Mouse (Mus musculus) embryonic facial prominence, embryonic 13.5 days (tissue): Measurements from ENCODE around the gene Aldh3b3. TPM values are rescaled to one million over a fixed set of nuclear protein-coding genes. Genes with fewer than 3 reads are reported as not detected.

Experiments
- ATAC-seq: fragments of 200-750 bp; cut with Nextera tagmentation; 2 replicates; pipeline ENCODE4 v1.8.0; 2017; ENCODE audit warnings: low read depth; ENCODE audit not compliant: insufficient number of reproducible peaks, insufficient read depth, low FRiP score, low TSS enrichment
- H3K27ac ChIP-seq: fragments of 300-500 bp; sonication (generic); 2 replicates; pipeline ENCODE4 v1.5.1; 2015; ENCODE audit warnings: moderate library complexity, mild to moderate bottlenecking, inconsistent platforms
- H3K27me3 ChIP-seq: fragments of 300-500 bp; sonication (generic); 2 replicates; pipeline ENCODE4 v1.6.1; 2015; ENCODE audit warnings: mild to moderate bottlenecking, inconsistent platforms
- H3K36me3 ChIP-seq: fragments of 300-500 bp; sonication (generic); 2 replicates; pipeline ENCODE4 v1.6.1; 2015; ENCODE audit warnings: mild to moderate bottlenecking, inconsistent platforms
- H3K4me1 ChIP-seq: fragments of 300-500 bp; sonication (generic); 2 replicates; pipeline ENCODE4 v1.6.1; 2015; ENCODE audit warnings: inconsistent platforms
- H3K4me2 ChIP-seq: fragments of 300-500 bp; sonication (generic); 2 replicates; pipeline ENCODE4 v1.6.1; 2015; ENCODE audit warnings: moderate library complexity, mild to moderate bottlenecking, inconsistent platforms
- H3K4me3 ChIP-seq: fragments of 300-500 bp; sonication (generic); 2 replicates; pipeline ENCODE4 v1.5.1; 2015; ENCODE audit warnings: mild to moderate bottlenecking, inconsistent platforms
- H3K9ac ChIP-seq: fragments of 300-500 bp; sonication (generic); 2 replicates; pipeline ENCODE4 v1.6.1; 2015; ENCODE audit warnings: mild to moderate bottlenecking, inconsistent platforms
- H3K9me3 ChIP-seq: fragments of 300-500 bp; sonication (generic); 2 replicates; pipeline ENCODE4 v1.6.1; 2016; ENCODE audit warnings: inconsistent platforms
- WGBS: fragments of 180-500 bp; shearing (Covaris S2); methylation state at CpG from one replicate; pipeline ENCODE4 v1.1.7; 2015; ENCODE audit warnings: mixed read lengths; 5-methylcytosine and 5-hydroxymethylcytosine counted together
- polyA plus RNA-seq: library from polyadenylated mRNA; unstranded; fragments of >200 nt; fragmentation: Nextera tagmentation; extraction: Ambion mirVana; gene quantifications from 2 replicates; pipeline ENCODE4 v1.2.1, GENCODE M21; 2015

The Aldh3b3 gene
- polyA plus RNA-seq, result 0.24 TPM in 1 of 2 replicates, not detected in the other

DNA sequence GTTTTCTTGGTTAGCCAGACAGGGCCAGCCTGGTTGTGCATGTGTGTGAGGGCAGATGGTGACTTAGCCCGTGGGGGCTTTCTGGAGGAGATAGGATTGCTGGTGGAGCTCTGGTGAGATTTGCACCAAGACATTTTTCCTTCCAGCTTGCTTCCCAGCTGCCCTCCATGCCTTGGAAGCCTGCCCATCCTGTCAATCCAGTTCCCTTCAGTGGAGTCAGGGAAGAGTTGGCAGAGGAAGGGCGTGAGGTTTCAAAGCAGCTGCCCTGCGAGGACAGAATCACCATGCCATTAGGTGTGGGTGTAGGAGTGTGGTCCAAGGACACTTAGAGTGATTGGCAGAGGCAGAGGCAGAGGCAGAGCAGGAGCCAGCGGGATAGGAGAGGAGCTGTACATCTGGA lies at the start of gene Aldh3b3:
Gene Aldh3b3 (plus strand): TSS at position 176 of the 400 bp plus-strand sequence.
- Histone ChIP-seq H3K4me1 (no peaks in the 10 kb centered on the region), H3K36me3 (no peaks in the 10 kb centered on the region), H3K4me2 (no peak within 1 kb of the TSS), H3K4me3 (no peak within 1 kb of the TSS), H3K27me3 (no peaks in the 10 kb centered on the region), H3K27ac (no peak within 1 kb of the TSS), H3K9ac (no peak within 1 kb of the TSS), H3K9me3 (no peaks in the 10 kb centered on the region)
- ATAC-seq, result no peak
- WGBS, result 70% methylated on average over 4 of the region's 4 CpGs

DNA sequence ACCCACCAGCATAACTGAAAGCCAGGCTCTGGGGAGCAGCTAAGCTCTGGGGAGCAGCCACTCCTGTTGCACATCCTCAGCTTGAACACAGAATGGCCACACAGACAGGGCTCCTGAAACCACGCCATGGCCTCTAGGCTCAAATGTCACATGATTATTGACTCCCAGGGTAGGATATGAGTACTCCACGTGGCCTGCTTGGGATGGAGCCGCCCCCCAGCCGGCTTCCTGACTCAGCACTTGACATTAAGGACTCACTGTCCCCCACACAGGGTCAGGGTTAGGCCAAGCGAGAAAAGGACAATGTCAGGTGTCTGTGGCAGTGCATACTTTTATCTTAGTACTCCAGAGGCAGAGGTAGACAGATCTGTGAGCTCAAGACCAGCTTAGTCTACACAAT lies 48.2 kb upstream of the Aldh3b3 start:
- Histone ChIP-seq H3K9ac (no peak overlapping the region), H3K4me1 (peaks cover 41% of the 10 kb centered on the region), H3K4me3 (no peak overlapping the region), H3K36me3 (peaks cover 31% of the 10 kb centered on the region), H3K27me3 (no peaks in the 10 kb centered on the region), H3K4me2 (no peak overlapping the region), H3K27ac (no peak overlapping the region), H3K9me3 (no peaks in the 10 kb centered on the region)
- no peak for ATAC-seq
- 71% methylated on average over 5 of the region's 5 CpGs for WGBS

DNA sequence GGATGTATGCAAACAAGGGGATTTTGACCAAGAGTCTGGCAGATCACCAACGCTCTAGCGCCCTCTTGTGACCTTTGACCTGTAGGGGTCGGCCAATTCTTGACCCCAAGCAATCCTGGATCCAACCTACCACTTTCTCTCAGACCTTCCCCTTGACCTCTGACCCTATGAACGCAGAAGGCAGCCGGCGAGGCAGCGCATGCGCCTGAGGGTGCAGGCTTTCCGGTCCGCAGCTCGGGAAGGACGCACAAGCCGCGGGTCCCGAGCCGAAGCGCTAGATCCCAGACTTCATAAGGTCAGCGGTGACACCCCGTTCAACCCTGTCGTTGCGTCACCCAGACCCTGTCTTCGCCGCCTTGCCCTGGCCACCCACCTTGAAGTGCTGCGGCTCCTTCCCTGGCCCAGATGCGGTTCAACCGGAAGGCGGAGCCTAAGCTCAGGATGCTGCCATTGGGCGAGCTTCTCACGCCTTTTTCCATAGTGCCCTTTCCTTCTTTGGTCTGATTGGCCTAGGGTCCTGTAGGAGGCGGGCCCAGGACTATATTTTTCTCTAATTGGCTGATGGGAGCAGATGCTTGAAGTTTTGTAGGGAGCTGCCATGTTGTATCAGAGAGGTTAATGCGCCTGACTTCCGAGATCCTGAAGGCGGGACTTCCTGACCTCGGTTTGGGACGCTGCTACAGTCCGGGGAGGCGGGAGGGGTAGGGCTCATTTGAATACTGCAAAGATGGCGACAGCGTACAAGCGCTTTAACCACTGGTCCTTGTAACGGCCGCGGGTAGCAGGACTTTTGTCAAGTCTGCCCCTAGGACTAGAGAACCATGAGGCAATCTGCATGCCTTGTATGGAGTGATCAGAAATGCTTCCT lies 45.9 kb upstream of the Aldh3b3 start, which contains the start of gene Ndufs8:
Gene Ndufs8 (minus strand): TSS at position 438 of the 868 bp plus-strand sequence.
- H3K36me3 ChIP-seq, result peaks cover 31% of the 10 kb centered on the region
- H3K4me1 ChIP-seq, result peaks cover 22% of the 10 kb centered on the region
- H3K4me2 ChIP-seq, result peak within 1 kb of the TSS; percentile 83
- peak; percentile 96 for ATAC-seq
- peak within 1 kb of the TSS; percentile 68 for H3K27ac ChIP-seq
- no peaks in the 10 kb centered on the region for H3K27me3 ChIP-seq
- H3K9ac ChIP-seq, result peak within 1 kb of the TSS; percentile 77
- WGBS, result under 1% methylated on average over 43 of the region's 43 CpGs
- H3K9me3 ChIP-seq, result no peaks in the 10 kb centered on the region
- H3K4me3 ChIP-seq, result peak within 1 kb of the TSS; percentile 72

DNA sequence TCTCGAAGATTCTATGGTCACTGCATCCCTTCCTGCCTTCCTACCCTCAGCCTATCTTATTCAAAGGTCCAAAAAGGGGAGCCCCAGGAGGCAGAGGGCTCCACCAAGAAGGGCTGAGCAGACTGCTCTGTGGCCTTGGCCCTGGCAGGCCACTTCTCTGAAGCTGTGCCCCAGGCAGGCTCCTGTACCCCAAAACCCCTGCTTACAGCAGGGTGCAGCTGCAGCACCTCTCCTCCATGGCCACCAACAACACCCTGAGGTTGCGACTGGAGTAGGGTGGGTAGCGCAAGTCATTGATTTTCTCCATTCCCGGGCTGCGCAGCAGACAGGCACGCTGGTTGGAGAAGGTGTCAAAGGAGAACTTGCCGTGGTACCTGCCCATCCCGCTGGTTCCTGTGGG lies 44.8 kb upstream of the Aldh3b3 start:
- Histone ChIP-seq H3K27ac (0 out of 2 replicates have a peak overlapping the region, but pooled peaks have one; percentile 62), H3K4me2 (peak overlapping the region; percentile 83), H3K4me1 (peaks cover 19% of the 10 kb centered on the region), H3K36me3 (peaks cover 24% of the 10 kb centered on the region), H3K9ac (peak overlapping the region; percentile 77), H3K9me3 (no peaks in the 10 kb centered on the region), H3K27me3 (no peaks in the 10 kb centered on the region), H3K4me3 (peak overlapping the region; percentile 72)
- no peak for ATAC-seq
- 85% methylated on average over 8 of the region's 8 CpGs for WGBS

DNA sequence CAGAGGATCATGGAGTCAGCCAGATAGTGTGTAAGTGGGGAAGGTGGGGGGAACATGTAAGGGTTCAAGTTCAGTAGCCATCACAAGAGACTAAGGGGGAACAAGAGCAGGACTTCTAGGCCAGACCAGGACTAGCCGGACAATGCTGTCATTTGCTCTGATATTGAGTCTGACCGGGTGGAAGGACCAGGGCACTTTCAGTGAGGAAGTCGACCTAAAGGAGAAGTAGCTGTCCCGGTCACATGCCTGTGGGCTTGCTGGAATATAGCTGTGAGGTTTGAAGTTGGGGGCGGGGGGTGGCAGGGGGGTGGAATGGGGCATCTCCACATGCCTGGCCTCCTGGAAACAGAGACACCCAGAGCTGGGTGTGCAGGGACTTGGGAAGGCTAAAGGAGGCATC lies 43.9 kb upstream of the Aldh3b3 start:
- Histone ChIP-seq H3K9ac (no peak overlapping the region; the same call in 1 of the 2 replicates), H3K27ac (no peak overlapping the region), H3K4me3 (no peak overlapping the region), H3K4me1 (peaks cover 22% of the 10 kb centered on the region), H3K9me3 (no peaks in the 10 kb centered on the region), H3K27me3 (no peaks in the 10 kb centered on the region), H3K36me3 (peaks cover 16% of the 10 kb centered on the region), H3K4me2 (no peak overlapping the region)
- 88% methylated on average over 5 of the region's 5 CpGs for WGBS
- ATAC-seq, result no peak

DNA sequence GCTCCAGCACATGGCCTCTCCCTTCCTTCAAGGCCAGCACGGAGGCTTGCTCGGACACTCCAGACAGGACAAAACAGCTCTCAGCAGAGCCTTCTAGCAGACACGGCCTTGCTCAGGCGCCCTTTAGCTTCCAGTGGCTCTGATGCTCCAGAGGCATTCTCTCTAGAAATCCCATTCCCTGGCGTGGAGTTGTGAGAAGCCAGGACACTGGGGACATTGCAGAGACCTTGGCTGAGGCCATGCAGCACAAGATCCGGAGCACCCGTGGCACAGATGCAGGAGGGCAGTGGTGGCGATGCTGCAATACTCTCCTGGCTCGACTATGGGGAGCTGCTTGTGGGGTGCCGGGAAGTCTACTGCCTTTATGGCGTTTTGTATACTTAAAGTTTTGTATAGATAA lies 41.7 kb upstream of the Aldh3b3 start:
- no peak overlapping the region for H3K4me3 ChIP-seq
- peaks cover 17% of the 10 kb centered on the region for H3K4me1 ChIP-seq
- no peak overlapping the region for H3K27ac ChIP-seq
- no peaks in the 10 kb centered on the region for H3K9me3 ChIP-seq
- H3K4me2 ChIP-seq, result no peak overlapping the region
- no peak for ATAC-seq
- WGBS, result 75% methylated on average over 11 of the region's 11 CpGs
- H3K27me3 ChIP-seq, result no peaks in the 10 kb centered on the region
- H3K9ac ChIP-seq, result no peak overlapping the region
- no peaks in the 10 kb centered on the region for H3K36me3 ChIP-seq

DNA sequence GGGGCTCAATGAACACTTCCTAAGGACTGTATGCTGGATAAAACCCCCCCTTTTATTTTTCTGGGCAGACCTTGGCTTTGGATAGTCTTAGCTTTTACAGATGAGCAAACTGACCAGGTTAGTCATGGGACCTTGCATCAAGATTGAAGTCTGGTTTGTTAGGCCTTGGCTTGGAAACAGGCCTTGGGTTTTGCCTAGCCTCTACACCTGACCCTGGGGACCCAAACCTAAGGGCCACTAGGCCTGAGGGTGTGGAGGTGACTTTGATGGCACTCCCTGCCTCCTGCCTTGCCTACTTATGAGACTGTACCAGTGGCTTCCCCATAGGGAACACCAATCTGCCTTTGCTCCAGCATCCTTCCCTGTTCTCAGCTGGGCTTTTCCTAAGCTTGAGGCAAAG lies 38.5 kb upstream of the Aldh3b3 start:
- Histone ChIP-seq H3K4me1 (0 out of 2 replicates have a peak, but pooled peaks cover 3% of the 10 kb centered on the region), H3K9ac (no peak overlapping the region), H3K27me3 (no peaks in the 10 kb centered on the region), H3K36me3 (no peaks in the 10 kb centered on the region), H3K4me3 (no peak overlapping the region), H3K4me2 (no peak overlapping the region), H3K27ac (no peak overlapping the region), H3K9me3 (no peaks in the 10 kb centered on the region)
- no peak for ATAC-seq

DNA sequence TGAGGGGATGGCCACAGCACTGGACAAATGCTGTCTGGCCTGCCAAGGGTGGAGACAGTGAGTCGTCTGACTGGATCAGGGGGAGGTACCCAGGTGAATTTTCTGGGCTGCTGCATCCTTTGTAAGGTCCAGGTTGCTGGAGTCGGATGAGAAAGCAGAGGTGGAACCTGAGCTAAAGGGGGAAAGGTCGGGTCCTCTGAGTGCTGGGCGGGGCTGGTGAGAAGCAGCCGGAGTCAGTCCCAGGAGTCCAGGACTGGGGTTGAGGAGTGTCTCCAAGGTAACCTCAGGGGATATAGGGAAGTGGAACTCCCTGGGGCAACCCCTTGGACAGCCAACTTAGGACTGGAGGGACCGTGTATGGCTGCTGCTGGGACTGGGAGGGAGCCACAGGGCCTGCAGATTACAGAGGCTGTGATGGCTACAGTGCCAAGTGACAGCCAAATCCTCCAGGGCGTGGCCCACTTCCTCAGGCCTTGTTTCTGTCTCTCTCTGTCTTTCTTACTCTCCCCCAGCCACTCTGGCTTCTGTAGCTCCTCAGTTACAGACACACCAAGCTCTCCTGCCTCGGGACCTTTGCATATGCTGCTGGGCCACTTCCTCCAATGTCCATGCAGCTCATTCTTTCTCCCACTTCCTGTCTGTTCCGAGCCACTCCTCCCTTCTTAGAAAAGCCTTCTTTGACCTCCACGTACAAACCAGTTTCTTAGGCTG lies 35.6 kb upstream of the Aldh3b3 start:
- WGBS, result 45% methylated on average over 10 of the region's 10 CpGs
- H3K27me3 ChIP-seq, result no peaks in the 10 kb centered on the region
- no peak overlapping the region for H3K4me3 ChIP-seq
- H3K27ac ChIP-seq, result peak overlapping the region; percentile 23; the same call in 1 of the 2 replicates
- H3K9me3 ChIP-seq, result no peaks in the 10 kb centered on the region
- H3K9ac ChIP-seq, result no peak overlapping the region
- no peaks in the 10 kb centered on the region for H3K36me3 ChIP-seq
- peaks cover 19% of the 10 kb centered on the region for H3K4me1 ChIP-seq
- no peak overlapping the region for H3K4me2 ChIP-seq
- no peak for ATAC-seq

DNA sequence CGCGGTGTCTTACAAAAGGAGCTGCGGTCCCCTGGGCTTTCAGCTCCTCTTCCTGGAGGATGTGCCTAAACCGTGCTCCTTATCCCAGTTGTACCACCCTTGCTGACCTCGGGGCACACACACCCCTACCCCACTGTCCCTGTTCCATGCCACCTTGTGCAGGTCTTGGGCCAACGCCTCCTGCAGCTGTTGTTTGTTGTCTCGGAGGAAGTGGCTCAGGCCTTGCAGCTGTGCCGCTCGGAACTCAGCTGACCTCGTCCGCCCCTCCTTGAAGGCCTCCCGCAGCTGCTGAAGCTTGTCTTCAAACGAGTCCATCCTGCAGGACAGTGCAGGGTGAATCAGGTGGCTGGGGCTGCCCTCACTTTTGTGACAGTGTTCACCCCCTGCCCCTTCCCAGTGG lies 34.9 kb upstream of the Aldh3b3 start:
- no peak overlapping the region for H3K4me3 ChIP-seq
- no peak overlapping the region for H3K4me2 ChIP-seq
- no peaks in the 10 kb centered on the region for H3K36me3 ChIP-seq
- H3K27ac ChIP-seq, result no peak overlapping the region; the same call in 1 of the 2 replicates
- H3K27me3 ChIP-seq, result no peaks in the 10 kb centered on the region
- H3K4me1 ChIP-seq, result peaks cover 19% of the 10 kb centered on the region
- H3K9ac ChIP-seq, result no peak overlapping the region
- WGBS, result 53% methylated on average over 13 of the region's 13 CpGs
- no peaks in the 10 kb centered on the region for H3K9me3 ChIP-seq
- ATAC-seq, result no peak

DNA sequence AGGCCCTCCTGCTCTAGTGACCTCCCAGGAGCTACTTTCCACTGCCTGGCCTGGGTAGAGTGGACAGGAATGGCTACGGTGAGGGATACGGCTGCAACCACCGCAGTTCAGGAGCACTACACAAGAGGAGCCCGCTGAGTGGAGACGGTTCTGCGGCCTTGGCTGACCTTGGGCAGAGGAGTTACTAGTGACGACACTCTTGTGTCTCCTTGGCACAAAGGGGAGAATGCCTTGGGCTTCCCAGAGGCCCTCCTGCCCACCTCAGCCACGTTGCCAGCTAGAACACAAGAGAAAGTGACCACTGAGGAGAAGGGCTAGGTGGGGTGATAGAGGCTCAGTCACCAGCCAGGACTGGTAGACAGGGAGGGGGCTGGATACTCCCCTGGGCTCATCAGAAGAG lies 34.3 kb upstream of the Aldh3b3 start:
- Histone ChIP-seq H3K36me3 (no peaks in the 10 kb centered on the region), H3K9ac (no peak overlapping the region), H3K27ac (no peak overlapping the region), H3K4me3 (no peak overlapping the region), H3K27me3 (no peaks in the 10 kb centered on the region), H3K9me3 (no peaks in the 10 kb centered on the region), H3K4me1 (peaks cover 25% of the 10 kb centered on the region), H3K4me2 (no peak overlapping the region)
- WGBS, result 84% methylated on average over 8 of the region's 8 CpGs
- no peak for ATAC-seq

DNA sequence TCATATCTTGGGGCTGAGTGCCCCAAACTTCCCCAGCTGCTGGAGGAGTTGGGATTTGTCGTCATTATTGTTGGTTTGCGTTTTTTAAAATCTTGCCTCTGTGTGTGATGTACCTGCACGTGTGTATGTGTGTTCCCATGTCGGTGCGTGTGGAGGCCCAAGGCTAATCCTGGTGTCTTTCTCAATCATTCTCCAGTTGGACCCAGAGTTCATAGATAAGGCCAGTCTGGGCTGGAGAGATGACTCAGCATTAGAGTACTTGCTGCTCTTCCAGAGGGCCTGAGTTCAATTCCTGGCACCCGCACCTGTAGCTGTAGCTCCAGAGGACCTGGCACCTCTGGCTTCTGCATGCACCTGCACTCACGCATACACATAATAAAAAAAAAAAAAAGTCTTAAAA lies 33.6 kb upstream of the Aldh3b3 start:
- Histone ChIP-seq H3K4me3 (no peak overlapping the region), H3K4me2 (no peak overlapping the region), H3K27me3 (no peaks in the 10 kb centered on the region), H3K36me3 (no peaks in the 10 kb centered on the region), H3K9ac (no peak overlapping the region), H3K27ac (no peak overlapping the region), H3K4me1 (peaks cover 29% of the 10 kb centered on the region), H3K9me3 (no peaks in the 10 kb centered on the region)
- 91% methylated on average over 7 of the region's 7 CpGs for WGBS
- no peak for ATAC-seq
